Mouse (Mus musculus): ENCODE measurements around the gene Kmt5c. TPM values are rescaled to one million over a fixed set of nuclear protein-coding genes. Genes with fewer than 3 reads are reported as not detected.

The Kmt5c gene
- polyA plus RNA-seq, 1 experiment from 2014 or later: 50.1 TPM

DNA sequence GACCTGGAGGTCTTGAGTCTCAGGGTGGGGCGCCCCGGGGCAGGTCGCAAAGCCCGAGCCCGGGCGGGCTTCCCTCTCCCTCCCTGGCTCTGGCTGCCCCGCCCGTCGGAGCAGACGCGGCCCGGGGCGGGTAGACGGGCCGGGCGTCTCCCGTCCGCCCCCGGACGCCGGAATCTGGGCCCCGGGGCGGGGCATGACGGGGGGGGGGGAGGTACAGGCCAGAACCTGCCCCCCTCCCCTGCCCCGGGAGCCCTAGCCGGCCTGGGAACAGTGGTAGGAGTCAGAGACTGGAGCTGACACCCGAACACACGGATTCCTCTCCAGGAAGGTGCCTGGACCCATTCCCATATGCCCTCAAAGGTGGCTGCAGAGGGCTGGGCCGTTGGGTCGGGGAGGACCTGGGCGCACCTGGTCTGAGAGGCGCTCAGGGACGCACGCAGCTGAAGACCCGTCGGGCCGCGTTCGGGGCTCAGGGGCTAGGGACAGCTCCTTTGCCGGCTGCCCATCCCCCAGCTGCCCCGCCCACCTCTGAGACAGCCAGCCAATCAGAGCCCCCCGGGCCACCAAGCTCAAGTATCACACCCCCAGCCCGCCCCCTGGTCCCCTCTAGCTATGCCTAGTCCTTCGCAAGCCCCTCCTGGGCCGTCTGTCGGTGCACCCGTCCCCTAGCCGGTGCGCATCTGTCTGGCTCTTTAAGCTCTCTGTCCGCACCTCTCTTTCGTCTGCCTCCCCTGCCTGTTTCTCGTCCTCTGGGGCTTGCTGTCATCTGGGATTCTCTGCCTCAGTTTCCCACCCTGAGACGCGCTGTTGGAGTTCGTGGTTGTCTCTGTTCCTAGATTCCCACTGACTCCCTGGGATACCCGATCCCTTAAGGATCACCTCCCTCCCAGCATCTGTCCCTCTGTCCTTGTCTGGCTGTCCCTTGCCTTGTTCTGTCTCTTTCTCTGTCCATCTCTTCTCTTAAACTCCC lies 37.2 kb downstream of the Kmt5c start:
- 3% methylated on average over 42 of the region's 56 CpGs for WGBS (ENCODE audit: insufficient replicate concordance)
- H3K27me3 ChIP-seq: peaks cover 95% of the 10 kb centered on the region

DNA sequence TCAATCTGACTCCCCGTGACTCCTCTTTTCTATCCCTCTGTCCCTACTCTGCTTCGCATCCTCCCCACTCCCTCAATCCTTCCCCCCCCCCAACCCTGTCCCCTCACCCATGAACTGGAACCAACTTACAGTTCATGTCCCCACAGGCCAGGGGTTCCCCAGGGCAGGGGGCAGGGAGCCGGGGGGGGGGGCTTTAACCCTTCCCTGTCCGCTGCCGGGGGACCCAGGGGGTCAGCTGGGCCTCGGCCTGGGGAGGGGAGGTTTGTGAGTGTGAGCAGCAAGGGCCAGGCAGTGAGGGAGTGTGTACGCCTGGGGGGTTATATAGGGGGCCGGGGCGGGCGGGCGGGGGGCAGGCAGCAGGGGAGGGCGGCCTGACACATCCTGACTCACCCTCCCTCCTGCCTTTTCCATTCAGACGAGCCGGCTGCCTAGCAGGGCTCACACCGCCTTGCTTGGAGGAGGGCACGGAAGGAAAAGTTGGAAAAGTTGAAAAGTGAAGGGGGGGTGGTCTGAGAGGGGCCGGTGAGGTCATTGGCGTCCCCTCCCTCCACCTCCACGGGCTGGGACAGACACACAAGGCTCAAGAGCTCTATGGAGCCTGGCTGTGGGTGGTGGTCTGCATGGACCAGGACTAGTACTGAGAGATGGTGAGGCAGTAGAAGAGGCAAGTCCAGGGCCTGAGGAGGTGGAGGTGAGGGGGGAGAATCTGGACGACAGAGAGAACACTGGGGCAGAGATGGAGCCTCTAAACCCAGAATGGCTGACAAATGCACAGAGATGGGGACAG lies 38.1 kb downstream of the Kmt5c start:
- Histone ChIP-seq H3K36me3 (replicated peaks) (no peaks in the 10 kb centered on the region), H3K27me3 (peaks cover 99% of the 10 kb centered on the region), H3K4me1 (replicated peaks) (peaks cover 11% of the 10 kb centered on the region), H3K27ac (replicated peaks) (no peak overlapping the region), H3K9ac (no peak overlapping the region), H3K4me2 (no peak overlapping the region), H3K9me3 (replicated peaks) (no peaks in the 10 kb centered on the region), H3K4me3 (replicated peaks) (no peak overlapping the region)
- ATAC-seq (ENCODE audit: insufficient read depth): no peak
- WGBS (ENCODE audit: insufficient replicate concordance): 14% methylated on average over 20 of the region's 20 CpGs

More for the DNA sequence above, 37.2 kb downstream of the Kmt5c start:
- Histone ChIP-seq H3K4me3 (replicated peaks) (peak overlapping the region; percentile 39), H3K4me2 (peak overlapping the region; percentile 55), H3K36me3 (replicated peaks) (no peaks in the 10 kb centered on the region), H3K9ac (no peak overlapping the region; the same call in 1 of the 2 replicates), H3K4me1 (replicated peaks) (peaks cover 8% of the 10 kb centered on the region), H3K9me3 (replicated peaks) (no peaks in the 10 kb centered on the region), H3K27ac (replicated peaks) (no peak overlapping the region)
- peak; percentile 50 for ATAC-seq (ENCODE audit: insufficient read depth)

DNA sequence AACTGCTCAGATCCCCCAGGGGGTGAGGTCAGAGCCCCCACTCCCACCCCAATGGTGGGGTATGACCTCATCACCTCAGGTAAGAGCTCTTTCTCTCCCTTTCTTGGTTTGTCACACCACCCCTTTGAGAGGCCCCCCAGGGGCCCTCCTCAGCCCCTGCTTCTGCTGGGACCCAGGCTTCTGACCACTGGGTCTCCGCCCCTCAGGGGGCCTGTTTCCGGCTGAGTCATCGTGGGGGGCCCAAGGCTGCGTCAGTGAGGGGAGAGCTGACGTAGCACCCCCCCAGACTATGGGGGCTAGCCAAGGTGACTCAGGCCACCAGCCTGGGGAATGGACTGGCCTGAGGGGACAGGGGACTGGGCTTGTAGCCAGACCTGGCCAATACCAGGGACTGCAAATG lies 40.0 kb downstream of the Kmt5c start:
- WGBS (ENCODE audit: insufficient replicate concordance): 7% methylated on average over 5 of the region's 5 CpGs

DNA sequence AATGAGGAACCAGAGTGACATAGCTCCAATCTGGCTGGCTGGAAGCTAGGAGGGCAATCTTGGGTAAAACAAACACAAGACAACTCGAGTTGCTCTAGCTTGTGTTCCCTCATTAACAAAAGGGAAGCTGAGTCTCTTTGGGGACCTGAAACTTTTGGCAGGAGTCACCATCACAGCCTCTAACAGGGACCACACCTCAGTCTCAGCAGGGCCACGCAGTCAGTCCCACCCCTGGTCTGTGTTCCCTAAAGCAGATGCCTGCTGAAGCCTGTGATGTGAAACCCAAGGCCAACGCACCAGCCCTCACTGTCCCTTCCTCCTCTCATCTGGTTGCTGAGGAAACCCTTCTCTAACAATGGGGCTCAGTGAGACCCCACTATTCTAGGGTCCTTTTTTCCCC lies 42.2 kb downstream of the Kmt5c start:
- H3K27me3 ChIP-seq: peaks cover 60% of the 10 kb centered on the region
- WGBS (ENCODE audit: insufficient replicate concordance): 30% methylated on average over 3 of the region's 3 CpGs
- no peak overlapping the region for H3K4me2 ChIP-seq

More for the DNA sequence above, 40.0 kb downstream of the Kmt5c start:
- no peak overlapping the region for H3K4me3 ChIP-seq (replicated peaks)
- H3K9me3 ChIP-seq (replicated peaks): no peaks in the 10 kb centered on the region
- peaks cover 4% of the 10 kb centered on the region; the same call in 1 of the 2 replicates for H3K36me3 ChIP-seq (replicated peaks)
- no peak overlapping the region for H3K4me2 ChIP-seq
- H3K4me1 ChIP-seq (replicated peaks): peaks cover 27% of the 10 kb centered on the region
- no peak for ATAC-seq (ENCODE audit: insufficient read depth)
- H3K27ac ChIP-seq (replicated peaks): no peak overlapping the region
- no peak overlapping the region for H3K9ac ChIP-seq
- H3K27me3 ChIP-seq: peaks cover 82% of the 10 kb centered on the region

DNA sequence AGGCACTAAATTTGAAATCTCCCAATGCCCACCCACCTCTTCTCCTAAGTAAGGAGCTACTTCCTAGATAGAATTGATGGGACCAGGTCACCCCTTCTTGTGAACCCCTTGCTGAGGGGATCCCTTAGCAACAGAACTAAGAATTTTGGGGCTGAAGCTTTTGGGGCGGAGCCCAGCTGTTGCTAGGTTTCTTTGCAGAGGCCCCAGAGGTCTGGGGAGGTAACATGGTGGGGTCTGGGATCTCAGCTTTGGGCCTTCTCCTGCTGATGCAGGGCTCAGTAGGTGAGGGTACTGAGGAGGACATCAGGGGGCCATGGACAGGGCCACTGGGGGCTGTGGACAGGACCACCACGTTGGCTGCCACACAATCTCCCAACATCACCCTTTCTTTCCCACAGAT lies 42.8 kb downstream of the Kmt5c start, which contains the start of the genes Il11 and Tmem190:
Il11 (minus strand) TSS at position 101 of the 400 bp plus-strand sequence.
Tmem190 (plus strand) TSS at position 179 of the 400 bp plus-strand sequence.
- Histone ChIP-seq H3K4me1 (replicated peaks) (peaks cover 27% of the 10 kb centered on the region), H3K4me2 (peak within 1 kb of the TSS; percentile 5; the same call in 1 of the 2 replicates), H3K9me3 (replicated peaks) (no peaks in the 10 kb centered on the region), H3K9ac (no peak within 1 kb of the TSS), H3K27me3 (peaks cover 53% of the 10 kb centered on the region), H3K36me3 (replicated peaks) (peaks cover 9% of the 10 kb centered on the region; the same call in 1 of the 2 replicates), H3K27ac (replicated peaks) (no peak within 1 kb of the TSS), H3K4me3 (replicated peaks) (no peak within 1 kb of the TSS)
- ATAC-seq (ENCODE audit: insufficient read depth): no peak
- 62% methylated on average over 2 of the region's 2 CpGs for WGBS (ENCODE audit: insufficient replicate concordance)

More for the DNA sequence above, 42.2 kb downstream of the Kmt5c start:
- ATAC-seq (ENCODE audit: insufficient read depth): no peak
- Histone ChIP-seq H3K27ac (replicated peaks) (no peak overlapping the region), H3K9ac (no peak overlapping the region), H3K9me3 (replicated peaks) (no peaks in the 10 kb centered on the region), H3K36me3 (replicated peaks) (peaks cover 5% of the 10 kb centered on the region; the same call in 1 of the 2 replicates), H3K4me3 (replicated peaks) (no peak overlapping the region), H3K4me1 (replicated peaks) (peaks cover 25% of the 10 kb centered on the region)

DNA sequence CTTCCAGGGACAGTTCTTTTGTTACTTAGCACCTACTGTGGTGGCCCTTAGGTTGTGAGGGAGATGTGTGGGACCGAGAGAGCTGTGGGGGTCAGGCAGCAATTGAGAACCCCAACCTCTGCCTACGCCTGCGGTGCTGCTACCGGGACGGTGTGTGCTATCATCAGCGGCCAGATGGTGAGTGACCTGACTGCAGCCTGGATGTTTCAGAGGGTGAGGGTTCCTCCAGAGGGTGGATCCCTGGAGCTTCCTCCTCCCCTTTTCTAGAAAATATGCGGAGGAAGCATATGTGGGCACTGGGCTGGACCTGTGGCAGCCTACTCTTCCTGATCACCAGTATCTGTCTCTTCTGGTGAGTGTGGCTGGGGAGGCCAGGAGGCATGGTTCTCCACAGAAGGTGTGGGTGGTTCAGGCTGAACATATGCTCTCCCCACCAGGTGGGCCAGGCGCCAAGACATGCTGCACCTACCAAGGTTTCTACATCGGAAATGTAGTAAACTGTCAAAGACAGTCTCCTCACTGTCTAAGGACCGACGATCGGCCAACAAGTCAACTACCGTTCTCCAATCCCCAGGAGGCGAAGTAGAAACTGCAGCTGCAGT lies 43.9 kb downstream of the Kmt5c start:
- no peak overlapping the region for H3K9ac ChIP-seq
- ATAC-seq (ENCODE audit: insufficient read depth): peak; percentile 50
- H3K4me1 ChIP-seq (replicated peaks): peaks cover 37% of the 10 kb centered on the region
- no peaks in the 10 kb centered on the region for H3K9me3 ChIP-seq (replicated peaks)
- H3K36me3 ChIP-seq (replicated peaks): peaks cover 9% of the 10 kb centered on the region; the same call in 1 of the 2 replicates
- 44% methylated on average over 14 of the region's 14 CpGs for WGBS (ENCODE audit: insufficient replicate concordance)
- no peak overlapping the region for H3K27ac ChIP-seq (replicated peaks)
- H3K4me2 ChIP-seq: peak overlapping the region; percentile 5; the same call in 1 of the 2 replicates
- peaks cover 43% of the 10 kb centered on the region for H3K27me3 ChIP-seq
- H3K4me3 ChIP-seq (replicated peaks): no peak overlapping the region

DNA sequence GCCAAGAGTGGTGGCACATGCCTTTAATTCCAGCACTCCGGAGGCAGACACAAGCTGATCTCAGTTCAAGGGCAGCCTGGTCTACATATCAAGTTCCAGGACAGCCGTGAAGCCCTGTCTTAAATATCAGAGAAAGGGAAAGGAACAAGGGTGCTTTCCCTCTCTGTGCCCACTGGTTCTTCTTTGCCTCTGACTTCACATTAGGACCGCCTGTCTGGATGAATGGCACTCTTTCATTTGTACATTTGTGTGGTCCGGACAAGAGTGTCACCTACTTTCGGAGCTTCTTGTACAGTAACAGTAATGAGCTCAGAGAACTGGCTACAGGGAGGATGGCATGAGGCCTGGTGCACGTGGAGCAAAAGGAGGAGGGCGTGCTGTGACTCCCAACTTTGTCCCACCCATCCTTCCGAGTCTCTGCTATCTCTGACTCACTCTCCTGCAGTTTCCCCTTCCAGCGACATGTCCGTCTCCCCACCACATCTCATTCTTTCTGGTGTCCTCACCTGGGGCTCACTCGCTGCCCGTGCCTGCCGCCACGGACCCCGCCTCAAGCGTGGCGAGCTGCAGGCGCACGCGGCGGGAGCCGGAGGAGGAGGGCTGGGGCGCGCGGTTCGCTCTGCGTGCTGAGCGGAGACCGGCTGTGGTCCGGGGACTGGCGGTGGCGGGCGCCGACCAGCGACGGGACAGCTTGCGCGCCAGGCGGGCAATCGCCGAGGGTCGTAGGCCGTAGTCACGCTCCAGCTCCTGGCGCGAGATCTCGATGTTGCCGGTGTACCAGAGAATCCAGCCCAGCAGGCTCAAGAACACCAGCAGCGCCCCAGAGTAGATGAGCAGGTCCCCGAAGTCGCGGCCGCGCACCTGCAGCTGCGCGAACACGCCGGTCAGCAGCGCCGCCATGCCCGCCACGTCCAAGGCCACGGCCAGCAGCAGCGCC lies 48.9 kb downstream of the Kmt5c start:
- Histone ChIP-seq H3K9ac (peak overlapping the region; percentile 81), H3K4me2 (peak overlapping the region; percentile 97), H3K27ac (replicated peaks) (peak overlapping the region; percentile 74), H3K36me3 (replicated peaks) (peaks cover 13% of the 10 kb centered on the region), H3K9me3 (replicated peaks) (no peaks in the 10 kb centered on the region), H3K27me3 (no peaks in the 10 kb centered on the region), H3K4me3 (replicated peaks) (peak overlapping the region; percentile 76), H3K4me1 (replicated peaks) (peaks cover 52% of the 10 kb centered on the region)
- 1% methylated on average over 64 of the region's 64 CpGs for WGBS (ENCODE audit: insufficient replicate concordance)
- peak; percentile 46 for ATAC-seq (ENCODE audit: insufficient read depth)

DNA sequence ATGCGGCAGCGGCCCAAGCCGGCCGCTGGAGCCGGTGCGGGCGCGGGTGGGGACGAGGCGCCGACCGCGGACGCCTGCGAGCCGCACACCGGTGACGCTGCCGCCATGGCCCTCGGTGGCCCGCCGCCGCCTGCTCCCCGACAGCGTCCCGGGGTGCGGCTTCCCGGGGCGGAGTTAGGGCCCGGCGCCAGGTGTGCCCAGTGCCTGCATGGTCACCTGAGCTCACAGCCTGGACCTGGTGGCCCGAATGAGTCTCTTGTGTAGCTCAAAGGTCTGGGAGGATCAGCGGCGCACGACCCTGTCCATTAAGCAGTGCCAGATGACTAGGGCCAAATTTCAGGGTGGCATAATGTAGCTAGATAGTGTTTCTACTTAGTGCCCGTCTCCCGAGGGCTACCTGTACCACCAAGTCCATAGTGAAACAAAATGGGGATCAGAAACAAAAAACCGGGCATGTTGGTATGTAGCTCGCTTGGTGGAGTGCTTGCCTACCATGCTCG lies 49.6 kb downstream of the Kmt5c start, which contains the start of gene Tmem238:
Tmem238 (minus strand) TSS at position 221 of the 500 bp plus-strand sequence.
- H3K36me3 ChIP-seq (replicated peaks): peaks cover 20% of the 10 kb centered on the region
- peak within 1 kb of the TSS; percentile 97 for H3K4me2 ChIP-seq
- H3K27me3 ChIP-seq: no peaks in the 10 kb centered on the region
- peak within 1 kb of the TSS; percentile 76 for H3K4me3 ChIP-seq (replicated peaks)
- peak within 1 kb of the TSS; percentile 81 for H3K9ac ChIP-seq
- peaks cover 52% of the 10 kb centered on the region for H3K4me1 ChIP-seq (replicated peaks)
- H3K9me3 ChIP-seq (replicated peaks): no peaks in the 10 kb centered on the region
- peak; percentile 39 for ATAC-seq (ENCODE audit: insufficient read depth)
- H3K27ac ChIP-seq (replicated peaks): peak within 1 kb of the TSS; percentile 74
- WGBS (ENCODE audit: insufficient replicate concordance): 7% methylated on average over 40 of the region's 40 CpGs

DNA sequence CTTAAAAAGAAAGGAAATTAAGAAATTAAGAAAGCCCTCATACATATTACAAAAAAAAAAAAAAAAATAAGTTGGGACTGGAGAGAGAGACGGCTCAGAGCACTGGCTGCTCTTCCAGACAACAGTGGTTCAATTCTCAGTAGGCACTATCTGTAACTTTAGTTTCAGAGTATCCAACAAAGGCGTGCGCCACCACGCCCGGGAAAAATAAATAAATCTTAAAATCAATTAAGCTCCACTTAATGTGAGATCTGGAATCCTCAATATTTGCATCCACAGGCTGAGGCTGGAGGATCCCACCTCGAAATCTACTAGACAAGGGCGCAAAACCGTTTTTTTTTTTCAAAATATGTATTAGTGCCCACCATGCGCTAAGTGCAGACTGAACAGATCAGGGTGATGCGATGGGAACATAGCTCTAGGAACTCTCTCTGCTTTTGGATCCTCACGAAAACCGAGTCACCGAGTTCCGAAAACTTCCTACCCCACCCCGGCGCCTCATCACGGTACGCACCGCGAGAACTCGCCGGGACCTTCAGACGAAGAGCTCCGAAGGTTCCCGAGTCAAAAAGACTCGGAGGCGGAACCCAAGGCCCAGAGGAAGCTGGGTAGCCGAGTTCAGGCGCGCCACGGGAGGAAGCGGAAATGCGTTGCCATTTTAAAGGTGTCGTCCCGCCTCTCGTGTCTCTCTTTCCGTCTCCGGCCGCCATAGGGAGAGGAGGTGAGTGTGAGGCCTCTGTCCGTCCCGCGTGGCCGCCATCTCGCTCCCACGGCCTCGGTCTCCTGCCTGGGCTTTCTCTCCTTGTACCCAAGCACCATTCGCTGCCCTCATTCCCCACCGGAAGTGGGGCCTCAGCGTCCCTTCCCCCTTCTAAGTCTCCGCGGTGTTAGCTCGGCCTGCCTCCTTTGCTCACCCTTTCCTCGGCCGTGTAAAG lies 52.6 kb downstream of the Kmt5c start, which contains the start of gene Rpl28:
Rpl28 (plus strand) TSS at position 597 of the 935 bp plus-strand sequence.
- Histone ChIP-seq H3K36me3 (replicated peaks) (peaks cover 43% of the 10 kb centered on the region), H3K27ac (replicated peaks) (peak within 1 kb of the TSS; percentile 95), H3K4me3 (replicated peaks) (peak within 1 kb of the TSS; percentile 96), H3K9me3 (replicated peaks) (no peaks in the 10 kb centered on the region), H3K4me2 (peak within 1 kb of the TSS; percentile 79), H3K9ac (peak within 1 kb of the TSS; percentile 95), H3K27me3 (no peaks in the 10 kb centered on the region), H3K4me1 (replicated peaks) (peaks cover 56% of the 10 kb centered on the region)
- WGBS (ENCODE audit: insufficient replicate concordance): 1% methylated on average over 54 of the region's 54 CpGs
- ATAC-seq (ENCODE audit: insufficient read depth): peak; percentile 83
